Mouse (Mus musculus) lung, adult 2 months (tissue): Measurements from ENCODE around the gene Samd5.

Experiments
- CTCF ChIP-seq: fragments of 200-500 bp; IDR thresholded peaks from 2 replicates; pipeline ENCODE4 v1.5.1; 2011; ENCODE audit warnings: mild to moderate bottlenecking, low read length, control low read depth; ENCODE audit not compliant: insufficient read depth
- POLR2A ChIP-seq: fragments of 200-500 bp; IDR thresholded peaks from 2 replicates; pipeline ENCODE4 v1.6.1; 2011; ENCODE audit warnings: low read depth, mild to moderate bottlenecking, control low read depth, low read length, borderline replicate concordance; ENCODE audit errors: extremely low read depth

- TF ChIP-seq CTCF (no peak), POLR2A (no peak)
Measured at GRCm38 (mm10) chr10:9650050-9650825, 24.8 kb downstream of the Samd5 start.
